Mouse (Mus musculus) lung, embryonic 14.5 days (tissue): ENCODE measurements around the gene Svop. TPM values are rescaled to one million over a fixed set of nuclear protein-coding genes. Genes with fewer than 3 reads are reported as not detected.
A peak's percentile ranks its signal among the peaks of the same experiment; 100 is the strongest.

Source experiments
- ATAC-seq: fragments of 200-750 bp; cut with Nextera tagmentation; 2 replicates; pipeline ENCODE4 v1.8.0; 2017; ENCODE audit warnings: mild to moderate bottlenecking, moderate TSS enrichment, moderate library complexity; ENCODE audit not compliant: insufficient read depth
- DNase-seq: peaks from one replicate; pipeline ENCODE4 v3.0.0-alpha.2; 2015
- H3K27ac ChIP-seq: fragments of 300-500 bp; sonication (generic); 2 replicates; pipeline ENCODE4 v1.5.1; 2014; ENCODE audit warnings: low read depth, mild to moderate bottlenecking, moderate library complexity
- H3K27me3 ChIP-seq: fragments of 300-500 bp; sonication (generic); 2 replicates; pipeline ENCODE4 v1.6.1; 2014; ENCODE audit warnings: low read length, control low read depth; ENCODE audit not compliant: insufficient read depth
- H3K36me3 ChIP-seq: fragments of 300-500 bp; sonication (generic); 2 replicates; pipeline ENCODE4 v1.6.1; 2014; ENCODE audit warnings: control low read depth; ENCODE audit not compliant: insufficient read depth
- H3K4me1 ChIP-seq: fragments of 300-500 bp; sonication (generic); 2 replicates; pipeline ENCODE4 v1.6.1; 2014; ENCODE audit warnings: antibody characterized with exemption, control low read depth; ENCODE audit not compliant: insufficient read depth
- H3K4me2 ChIP-seq: fragments of 300-500 bp; sonication (generic); 2 replicates; pipeline ENCODE4 v1.6.1; 2014; ENCODE audit warnings: mild to moderate bottlenecking
- H3K4me3 ChIP-seq: fragments of 300-500 bp; sonication (generic); 2 replicates; pipeline ENCODE4 v1.5.1; 2014; ENCODE audit warnings: low read depth, low read length
- H3K9ac ChIP-seq: fragments of 300-500 bp; sonication (generic); 2 replicates; pipeline ENCODE4 v1.6.1; 2014
- H3K9me3 ChIP-seq: fragments of 300-500 bp; sonication (generic); 2 replicates; pipeline ENCODE4 v1.6.1; 2016; ENCODE audit warnings: low read depth, low read length, control low read depth
- CTCF ChIP-seq: IDR thresholded peaks from 2 replicates; pipeline ENCODE4 v1.5.1; 2016; ENCODE audit warnings: antibody characterized with exemption, low read depth
- WGBS: fragments of 180-500 bp; shearing (Covaris S2); extraction: QIAGEN DNeasy Blood & Tissue Kit; methylation state at CpG from one replicate; pipeline ENCODE4 v1.1.7; 2014; 5-methylcytosine and 5-hydroxymethylcytosine counted together
- polyA plus RNA-seq: library from polyadenylated mRNA; unstranded; fragments of >200 nt; fragmentation: Nextera tagmentation; extraction: Ambion mirVana; gene quantifications from 2 replicates; pipeline ENCODE4 v1.2.1, GENCODE M21; 2014

The Svop gene
- polyA plus RNA-seq, 1 experiment from 2014 or later, result 0.22 TPM

DNA sequence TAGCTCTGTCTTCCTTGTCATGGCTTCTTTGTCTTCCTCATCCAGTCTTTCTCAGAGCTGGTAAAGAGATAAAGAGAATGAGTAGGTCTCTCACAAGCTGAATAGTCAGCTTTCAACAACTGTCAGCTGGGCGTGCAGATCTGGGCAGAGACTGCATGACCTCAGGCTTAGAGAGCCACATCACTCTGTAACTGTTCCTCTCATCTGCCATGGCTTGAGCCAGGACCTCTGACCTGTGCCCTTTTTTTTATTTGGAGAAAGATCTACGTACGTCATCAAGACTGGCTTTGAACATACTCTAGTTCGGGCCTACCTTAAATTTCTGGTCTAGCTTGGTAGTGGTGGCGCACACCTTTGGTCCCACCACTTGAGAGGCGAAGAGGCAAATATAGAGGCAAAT is 41.5 kb upstream of the Svop start:
- ATAC-seq (no peak), DNase-seq (no peak)
- Histone ChIP-seq H3K27ac (no peak overlapping the region), H3K9ac (peak overlapping the region; percentile 9; the same call in 1 of the 2 replicates), H3K4me3 (no peak overlapping the region), H3K9me3 (no peaks in the 10 kb centered on the region), H3K4me2 (peak overlapping the region; percentile 99; the same call in 1 of the 2 replicates), H3K4me1 (peaks cover 2% of the 10 kb centered on the region; the same call in 1 of the 2 replicates), H3K36me3 (peaks cover 38% of the 10 kb centered on the region), H3K27me3 (no peaks in the 10 kb centered on the region)
- no peak for TF ChIP-seq CTCF
- WGBS, result 74% methylated on average over 6 of the region's 6 CpGs

DNA sequence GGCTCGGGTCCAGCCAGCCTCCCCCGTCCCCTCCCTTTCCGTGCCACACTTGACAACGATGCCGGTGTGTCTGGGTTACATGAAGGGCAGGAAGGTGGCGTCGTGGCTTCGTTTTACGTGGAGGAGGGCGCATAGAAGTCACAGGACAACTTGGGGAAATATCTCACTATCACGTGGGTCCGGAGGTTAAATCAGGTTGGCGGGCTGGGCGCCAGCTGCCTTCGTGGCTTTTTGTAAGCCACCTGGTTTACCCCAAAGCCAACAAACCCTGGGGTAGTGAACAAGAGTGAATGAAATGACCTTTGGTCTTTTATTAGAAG is 40.1 kb upstream of the Svop start:
- 2% methylated on average over 15 of the region's 15 CpGs for WGBS
- peak overlapping the region; percentile 62 for H3K9ac ChIP-seq
- no peak for ATAC-seq
- peak overlapping the region; percentile 99 for H3K4me2 ChIP-seq
- peaks cover 25% of the 10 kb centered on the region; the same call in 1 of the 2 replicates for H3K36me3 ChIP-seq
- no peak for TF ChIP-seq CTCF
- peak overlapping the region; percentile 63 for H3K27ac ChIP-seq
- no peaks in the 10 kb centered on the region for H3K27me3 ChIP-seq
- no peaks in the 10 kb centered on the region for H3K4me1 ChIP-seq
- no peaks in the 10 kb centered on the region for H3K9me3 ChIP-seq
- H3K4me3 ChIP-seq, result peak overlapping the region; percentile 79
- DNase-seq, result peak; percentile 61

DNA sequence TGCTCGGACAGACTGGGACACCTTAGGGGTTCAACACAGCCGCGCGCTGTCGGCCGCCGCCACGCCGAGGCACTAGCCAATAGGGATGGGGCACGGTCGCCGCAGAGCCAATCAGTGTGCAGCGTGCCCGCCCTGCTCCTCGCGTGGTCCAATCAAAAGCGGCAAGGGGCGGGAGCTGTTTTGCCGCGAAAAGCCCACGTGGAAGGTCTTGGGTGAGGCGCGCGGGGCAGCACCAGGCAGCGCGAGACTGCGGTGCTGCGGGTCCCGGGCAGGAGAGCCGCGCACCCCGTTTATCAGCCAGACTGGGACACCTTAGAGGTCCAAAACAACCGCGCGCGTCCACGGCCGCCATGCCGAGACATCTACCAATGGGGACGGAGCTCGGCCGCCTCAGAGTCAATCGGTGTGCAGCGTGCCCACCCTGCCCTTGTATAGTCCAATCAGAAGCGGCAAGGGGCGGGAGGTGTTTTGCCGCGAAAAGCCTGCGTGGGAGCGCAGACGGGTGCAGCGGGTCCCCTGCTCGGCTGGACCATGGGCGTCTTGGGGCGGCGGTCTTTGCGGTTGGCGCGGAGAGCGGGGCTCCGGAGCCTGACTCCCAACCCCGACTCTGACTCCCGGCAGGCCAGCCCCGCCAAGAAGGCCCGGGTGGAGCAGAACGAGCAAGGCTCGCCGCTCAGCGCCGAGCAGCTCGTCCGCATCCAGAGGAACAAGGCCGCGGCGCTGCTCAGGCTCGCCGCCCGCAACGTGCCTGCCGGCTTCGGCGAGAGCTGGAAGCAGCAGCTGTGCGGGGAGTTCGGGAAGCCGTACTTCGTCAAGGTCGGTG is 39.5 kb upstream of the Svop start:
- Histone ChIP-seq H3K4me2 (peak overlapping the region; percentile 99), H3K36me3 (peaks cover 20% of the 10 kb centered on the region; the same call in 1 of the 2 replicates), H3K9me3 (no peaks in the 10 kb centered on the region), H3K4me3 (peak overlapping the region; percentile 79), H3K27me3 (no peaks in the 10 kb centered on the region), H3K27ac (peak overlapping the region; percentile 63), H3K9ac (peak overlapping the region; percentile 62), H3K4me1 (no peaks in the 10 kb centered on the region)
- peak; percentile 95 for DNase-seq
- ATAC-seq, result peak; percentile 97
- TF ChIP-seq CTCF, result no peak
- under 1% methylated on average over 85 of the region's 87 CpGs for WGBS

- Histone ChIP-seq H3K4me3 (peak within 1 kb of the TSS; percentile 79), H3K4me2 (peak within 1 kb of the TSS; percentile 99), H3K9ac (peak within 1 kb of the TSS; percentile 62), H3K36me3 (peaks cover 13% of the 10 kb centered on the region; the same call in 1 of the 2 replicates), H3K27ac (peak within 1 kb of the TSS; percentile 63), H3K27me3 (no peaks in the 10 kb centered on the region), H3K4me1 (no peaks in the 10 kb centered on the region), H3K9me3 (no peaks in the 10 kb centered on the region)
- ATAC-seq, result peak; percentile 12; the same call in 1 of the 2 replicates
- DNase-seq, result peak; percentile 76
- TF ChIP-seq CTCF, result no peak
- under 1% methylated on average over 29 of the region's 29 CpGs for WGBS
Observed at GRCm38 (mm10) chr5:114130211-114130605, 38.8 kb upstream of the Svop start, which contains the start of gene Ung. TSS of gene Ung (plus strand) at chr5:114130386.

GRCm38 (mm10) chr5:114129550-114130210 is 38.3 kb upstream of the Svop start:
- H3K9ac ChIP-seq, result no peak overlapping the region

DNA sequence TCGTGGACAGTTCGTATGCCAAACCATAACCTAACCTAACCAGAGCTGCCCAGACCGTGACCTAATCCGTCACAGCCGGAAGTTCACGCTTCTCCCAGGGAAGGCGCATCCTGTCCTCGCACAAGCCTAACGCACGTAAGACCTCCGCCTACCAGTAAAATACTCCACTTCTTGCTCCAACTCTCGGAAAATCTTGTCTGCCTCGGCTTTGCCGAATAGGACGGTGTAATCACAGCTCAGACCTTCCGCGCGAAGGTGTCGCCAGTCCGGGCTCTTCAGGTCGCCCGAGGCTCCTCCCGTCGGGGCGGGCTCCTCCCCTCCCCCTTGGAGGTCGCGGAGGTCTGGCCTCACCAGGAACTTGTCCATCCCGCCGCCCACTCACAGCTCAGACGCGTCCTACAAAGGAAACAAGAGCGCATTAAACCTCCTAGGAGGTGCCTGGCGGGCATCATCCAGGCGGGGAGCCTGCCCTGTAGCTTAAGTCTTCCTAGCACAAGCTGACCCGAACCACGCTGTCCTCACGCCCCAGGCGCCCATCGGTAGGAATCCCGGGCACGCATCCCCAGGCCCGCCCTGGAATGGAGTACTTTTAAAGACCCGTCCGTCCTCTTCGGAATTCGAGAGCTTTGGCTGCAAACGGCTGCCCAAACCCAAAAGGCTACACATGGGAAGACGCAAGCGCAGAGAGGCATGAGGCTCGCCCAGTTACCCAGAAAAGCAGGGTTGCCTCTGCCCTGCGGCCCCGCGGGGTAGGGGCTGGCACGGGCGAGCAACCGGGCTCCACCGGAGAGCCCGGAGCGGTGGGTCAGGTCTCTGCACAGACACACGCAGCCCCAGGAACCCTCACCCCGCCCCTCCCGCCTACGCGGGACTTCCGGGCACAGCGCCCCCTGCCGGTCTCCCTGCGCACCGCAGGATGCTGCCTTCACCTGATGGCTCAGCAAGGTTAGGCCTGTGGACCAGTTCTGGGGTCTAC is 36.3 kb upstream of the Svop start, which contains the start of gene Alkbh2:
TSS of gene Alkbh2 (minus strand) at position 845 of the 976 bp plus-strand sequence.
- no peaks in the 10 kb centered on the region for H3K9me3 ChIP-seq
- TF ChIP-seq CTCF, result peak; percentile 97
- DNase-seq (peak; percentile 90), ATAC-seq (peak; percentile 11; the same call in 1 of the 2 replicates)
- peaks cover 17% of the 10 kb centered on the region for H3K36me3 ChIP-seq
- no peaks in the 10 kb centered on the region for H3K27me3 ChIP-seq
- H3K4me1 ChIP-seq, result no peaks in the 10 kb centered on the region
- H3K9ac ChIP-seq, result peak within 1 kb of the TSS; percentile 63
- peak within 1 kb of the TSS; percentile 97 for H3K4me2 ChIP-seq
- peak within 1 kb of the TSS; percentile 51 for H3K4me3 ChIP-seq
- peak within 1 kb of the TSS; percentile 88 for H3K27ac ChIP-seq
- under 1% methylated on average over 69 of the region's 69 CpGs for WGBS

More at GRCm38 (mm10) chr5:114129550-114130210, 38.3 kb upstream of the Svop start:
- Histone ChIP-seq H3K4me3 (peak overlapping the region; percentile 79), H3K36me3 (peaks cover 13% of the 10 kb centered on the region; the same call in 1 of the 2 replicates), H3K4me2 (peak overlapping the region; percentile 99), H3K9me3 (no peaks in the 10 kb centered on the region), H3K27ac (no peak overlapping the region), H3K4me1 (no peaks in the 10 kb centered on the region), H3K27me3 (no peaks in the 10 kb centered on the region)
- no peak for DNase-seq
- WGBS, result 75% methylated on average over 15 of the region's 15 CpGs
- ATAC-seq, result no peak
- no peak for TF ChIP-seq CTCF
